Mouse (Mus musculus): ENCODE measurements at regions not wholly inside any gene's neighbourhood (a gene's known extent, or its start where the extent isn't known, plus 50 kb on each side); places are given as distances from the start of the nearest gene placed in this dataset.

- intact Hi-C loops (cut with DNase I), result no loop called here
- no peak for DNase-seq (ENCODE audit: low spot score in 2 of 2)
Measured at GRCm38 (mm10) chr15:72283846-72284245, 1550.5 kb upstream of the Gm6569 start.

DNA sequence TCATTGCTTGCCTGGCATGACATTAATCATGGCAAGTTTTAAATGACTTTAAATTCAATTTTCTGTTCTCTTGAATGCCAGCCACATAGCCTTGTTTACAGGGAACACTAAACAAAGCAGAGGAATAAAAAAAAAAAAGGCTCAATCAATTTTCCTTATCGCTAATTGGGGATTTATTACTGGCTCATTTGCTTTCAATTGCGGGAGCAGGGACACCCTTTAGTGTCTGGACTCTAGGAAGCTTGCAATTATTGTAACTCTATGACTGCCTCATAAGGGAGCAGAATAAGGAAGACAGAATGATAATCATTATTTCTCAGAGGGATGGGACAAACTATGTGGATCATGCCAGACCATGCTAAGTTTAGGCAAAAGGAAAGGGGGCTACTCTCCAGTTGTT is 1537.7 kb upstream of the Gm6569 start:
- intact Hi-C loops (cut with DNase I), result no loop called here
- DNase-seq (ENCODE audit: low spot score in 2 of 2), result no peak

DNA sequence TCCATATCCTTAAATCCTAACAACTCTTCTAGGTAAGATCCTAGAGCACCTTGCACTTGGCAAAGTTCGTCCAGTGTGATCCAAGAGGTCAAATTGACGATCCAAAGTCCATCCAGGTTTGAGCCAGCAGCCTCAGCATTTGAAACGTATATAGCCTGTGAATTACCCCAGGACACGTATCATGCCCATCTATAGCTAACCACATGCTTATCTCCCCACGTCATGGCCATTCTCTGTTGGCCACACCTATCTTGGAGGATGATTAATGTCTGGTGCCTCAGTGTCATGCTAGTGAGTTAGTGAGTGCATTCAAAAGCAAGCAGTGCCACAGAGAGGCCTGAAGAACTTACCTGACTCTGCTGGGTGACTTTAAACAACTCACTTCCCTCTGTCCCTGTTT is 1521.9 kb upstream of the Gm6569 start:
- intact Hi-C loops (cut with DNase I), result no loop called here
- DNase-seq (ENCODE audit: low spot score in 2 of 2), result no peak

- DNase-seq (ENCODE audit: low spot score in 2 of 2), result no peak
- intact Hi-C loops (cut with DNase I), result no loop called here
Measured at GRCm38 (mm10) chr15:72321528-72321927, 1512.8 kb upstream of the Gm6569 start.

- no peak for DNase-seq (ENCODE audit: low spot score in 2 of 2)
- intact Hi-C loops (cut with DNase I), result no loop called here
Measured at GRCm38 (mm10) chr15:72322127-72322526, 1512.2 kb upstream of the Gm6569 start.

DNA sequence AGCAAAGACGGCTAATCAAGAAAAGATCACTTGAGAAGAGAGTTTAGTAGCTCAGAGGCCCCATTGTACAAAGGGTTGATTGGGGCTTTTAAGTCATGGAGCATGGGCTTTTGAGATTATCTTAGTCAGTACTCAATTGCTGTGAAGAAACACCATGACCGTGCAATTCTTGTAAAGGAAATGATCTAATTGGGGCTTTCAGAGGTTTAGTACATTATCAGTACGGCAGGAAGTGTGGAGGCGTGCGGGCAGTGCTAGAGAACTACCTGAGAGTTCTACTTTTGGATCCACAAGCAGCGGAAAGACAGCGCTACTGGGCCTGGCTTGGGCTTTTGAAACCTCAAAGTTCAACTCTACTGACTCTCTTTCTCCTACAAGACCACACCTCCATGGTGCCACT is 1511.2 kb upstream of the Gm6569 start:
- intact Hi-C loops (cut with DNase I), result no loop called here
- no peak for DNase-seq (ENCODE audit: low spot score in 2 of 2)

DNA sequence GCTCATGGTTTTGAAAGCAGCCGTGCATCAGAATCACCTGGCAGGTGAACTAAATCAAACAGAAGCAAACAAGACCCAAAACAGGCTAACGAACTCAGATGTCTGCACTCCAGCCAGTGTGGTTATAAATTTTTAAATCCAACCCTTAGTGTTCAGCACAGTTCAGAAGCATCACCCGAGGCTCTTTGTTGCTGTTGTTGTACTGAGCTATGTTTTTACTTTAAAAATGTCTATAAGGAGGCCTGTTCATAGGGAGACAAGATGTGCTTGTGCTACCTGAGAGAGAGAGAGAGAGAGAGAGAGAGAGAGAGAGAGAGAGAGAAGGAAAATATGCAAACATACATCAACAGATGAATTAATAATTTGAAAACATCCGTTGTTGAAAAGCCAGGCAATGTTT is 1503.1 kb upstream of the Gm6569 start:
- DNase-seq (ENCODE audit: low spot score in 2 of 2), result no peak

GRCm38 (mm10) chr15:72334497-72334896 is 1499.9 kb upstream of the Gm6569 start:
- intact Hi-C loops (cut with DNase I), result no loop called here

More for the DNA sequence above, 1503.1 kb upstream of the Gm6569 start:
- intact Hi-C loops (cut with DNase I), result no loop called here

DNA sequence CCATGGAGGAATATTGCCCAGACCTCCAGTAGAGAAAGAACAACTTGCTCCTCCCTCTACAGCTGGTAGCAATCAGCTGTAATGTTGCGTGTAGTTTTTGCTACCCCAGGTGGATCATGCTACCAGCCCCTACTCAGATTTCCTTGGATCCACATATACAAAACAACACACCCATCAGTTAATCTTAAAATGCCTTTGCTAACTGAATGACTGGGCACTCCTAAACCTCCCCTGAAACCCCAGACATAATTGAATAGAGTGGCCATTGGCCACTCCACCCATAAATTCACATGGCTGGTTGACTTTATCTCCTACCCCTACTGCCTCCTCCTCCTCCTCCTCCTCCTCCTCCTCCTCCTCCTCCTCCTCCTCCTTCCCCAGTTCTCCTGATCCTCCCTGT is 1494.7 kb upstream of the Gm6569 start:
- no peak for DNase-seq (ENCODE audit: low spot score in 2 of 2)
- intact Hi-C loops (cut with DNase I), result no loop called here

More at GRCm38 (mm10) chr15:72334497-72334896, 1499.9 kb upstream of the Gm6569 start:
- no peak for DNase-seq (ENCODE audit: low spot score in 2 of 2)

DNA sequence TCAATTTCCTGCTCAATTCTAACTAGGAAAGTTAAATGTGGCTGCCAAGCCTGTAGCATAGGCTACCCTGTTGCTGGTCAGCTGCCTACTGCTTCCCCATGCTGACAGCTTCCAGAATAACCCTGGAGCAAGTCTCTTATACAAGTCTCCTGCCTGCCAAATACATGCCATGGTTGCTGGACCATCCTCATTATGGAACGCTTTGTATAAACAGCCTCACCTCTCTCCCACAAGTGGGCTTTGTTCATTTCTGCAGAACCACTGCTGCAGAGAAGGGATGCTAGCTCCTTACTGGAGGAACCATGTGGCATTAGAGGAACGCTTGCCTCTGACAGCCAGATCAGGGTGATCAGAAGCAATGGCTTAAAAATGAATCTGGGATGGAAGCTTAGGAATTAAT is 1492.4 kb upstream of the Gm6569 start:
- intact Hi-C loops (cut with DNase I), result no loop called here
- no peak for DNase-seq (ENCODE audit: low spot score in 2 of 2)

DNA sequence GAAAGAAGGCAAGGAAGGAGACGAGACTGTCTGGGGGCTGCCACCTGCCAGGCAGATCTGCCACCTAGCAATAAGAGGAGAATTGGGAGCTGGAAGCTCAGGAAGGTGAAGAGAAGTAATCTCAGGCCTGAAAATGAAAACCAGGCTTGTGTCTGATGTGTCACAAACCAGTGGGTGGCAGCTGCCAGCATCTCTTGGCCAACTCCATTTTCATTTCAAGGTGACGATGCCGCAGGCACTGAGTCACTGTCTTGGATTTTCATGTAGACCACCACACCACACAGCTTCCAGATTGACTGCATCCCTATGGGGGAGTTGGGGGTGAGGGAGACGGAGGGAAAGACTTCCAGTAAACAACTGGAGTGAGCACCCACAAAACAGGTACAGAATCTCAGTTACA is 1491.9 kb upstream of the Gm6569 start:
- DNase-seq (ENCODE audit: low spot score in 2 of 2), result peak; percentile 19 to 20

DNA sequence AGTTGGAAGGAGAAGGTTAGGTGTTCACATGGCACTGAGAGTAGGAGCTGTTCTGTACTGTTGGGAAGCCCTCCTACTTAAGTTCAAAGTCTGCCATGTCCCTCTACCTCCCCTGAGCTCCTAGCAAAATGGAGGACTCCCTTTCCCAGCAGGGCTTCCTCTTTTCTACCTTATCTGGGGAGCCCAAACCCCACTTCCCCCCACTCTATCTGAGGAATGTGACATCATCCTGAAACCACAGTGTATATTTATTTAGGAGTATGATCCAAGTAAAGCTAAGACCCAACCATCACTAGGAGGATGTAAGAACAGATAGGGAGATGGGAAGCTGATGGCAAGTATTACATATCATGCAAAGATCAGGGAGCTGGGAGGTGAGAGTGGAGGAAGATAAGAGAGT is 1490.6 kb upstream of the Gm6569 start:
- intact Hi-C loops (cut with DNase I), result no loop called here

More for the DNA sequence above, 1491.9 kb upstream of the Gm6569 start:
- intact Hi-C loops (cut with DNase I), result no loop called here

GRCm38 (mm10) chr15:72353371-72353770 is 1481.0 kb upstream of the Gm6569 start:
- no peak for DNase-seq (ENCODE audit: low spot score in 2 of 2)
- intact Hi-C loops (cut with DNase I), result no loop called here

More for the DNA sequence above, 1490.6 kb upstream of the Gm6569 start:
- DNase-seq (ENCODE audit: low spot score in 2 of 2), result no peak

DNA sequence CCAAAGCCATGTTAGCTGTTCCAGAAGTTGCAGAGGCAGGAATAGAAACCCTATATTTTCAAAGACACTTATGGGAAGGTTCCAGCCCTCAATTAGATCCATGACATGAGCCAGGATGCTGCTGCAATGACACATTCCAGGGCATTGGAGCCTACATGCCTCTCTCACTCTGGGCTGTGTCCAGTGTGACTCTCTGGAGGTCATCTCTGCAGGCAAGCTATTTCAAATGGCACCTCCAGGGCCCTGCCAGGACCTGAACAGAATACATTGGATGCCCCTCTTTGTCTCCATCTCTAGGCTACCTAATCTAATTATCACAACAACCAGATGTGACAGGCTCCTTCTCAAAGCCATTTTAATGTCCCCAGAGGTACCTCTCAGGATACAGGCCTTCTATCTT is 1478.7 kb upstream of the Gm6569 start:
- intact Hi-C loops (cut with DNase I), result no loop called here
- no peak for DNase-seq (ENCODE audit: low spot score in 2 of 2)

GRCm38 (mm10) chr15:72359636-72360035 is 1474.7 kb upstream of the Gm6569 start:
- DNase-seq (ENCODE audit: low spot score in 2 of 2), result peak in 1 of 2 experiments; percentile 17
- intact Hi-C loops (cut with DNase I), result no loop called here

DNA sequence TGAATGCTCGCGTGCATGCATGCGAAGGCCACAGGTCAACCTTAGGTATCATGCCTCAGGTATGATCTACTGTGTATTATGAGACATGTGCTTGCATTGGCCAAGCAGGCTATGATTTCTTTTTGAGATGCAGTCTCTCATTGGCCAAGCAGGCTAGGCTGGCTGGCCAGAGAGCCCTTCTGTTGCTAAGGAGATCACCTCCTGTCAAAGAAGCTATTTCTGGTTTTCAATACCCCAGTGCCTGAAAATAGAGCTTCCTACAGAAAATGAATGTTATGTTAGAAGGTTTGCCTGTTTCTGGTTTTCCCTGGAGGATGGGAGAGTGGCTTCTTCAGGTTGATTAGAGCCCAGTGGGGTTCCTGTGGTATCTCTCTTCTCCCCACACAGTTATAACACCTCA is 1474.3 kb upstream of the Gm6569 start:
- peak; percentile 50 to 73 for DNase-seq (ENCODE audit: low spot score in 2 of 2)
- intact Hi-C loops (cut with DNase I), result no loop called here

- peak; percentile 32 to 34 for DNase-seq (ENCODE audit: low spot score in 2 of 2)
- intact Hi-C loops (cut with DNase I), result no loop called here
Measured at GRCm38 (mm10) chr15:72360463-72361030, 1473.8 kb upstream of the Gm6569 start.

GRCm38 (mm10) chr15:72373041-72373440 is 1461.3 kb upstream of the Gm6569 start:
- DNase-seq (ENCODE audit: low spot score in 2 of 2), result no peak
- intact Hi-C loops (cut with DNase I), result no loop called here

GRCm38 (mm10) chr15:72377201-72377600 is 1457.2 kb upstream of the Gm6569 start:
- DNase-seq (ENCODE audit: low spot score in 2 of 2), result peak; percentile 18 to 62
- intact Hi-C loops (cut with DNase I), result no loop called here

DNA sequence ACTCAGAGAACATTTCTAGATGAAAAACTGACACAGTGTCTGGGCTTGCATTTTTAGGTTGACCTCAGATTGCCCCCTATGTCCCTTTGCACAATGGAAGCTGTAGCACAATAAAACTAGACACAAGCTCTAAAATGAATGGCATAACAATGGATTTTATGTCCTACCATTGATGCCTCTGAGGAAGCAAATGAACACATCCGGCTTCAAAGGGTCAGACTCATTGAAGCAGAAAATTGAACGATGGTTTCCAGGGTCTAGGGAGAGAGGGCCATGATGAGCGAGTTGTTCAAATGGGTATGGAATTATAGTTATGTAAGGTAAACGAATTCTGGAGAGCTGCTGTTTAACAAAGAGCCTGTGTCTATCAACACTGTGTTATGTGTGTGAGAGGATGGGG is 1455.1 kb upstream of the Gm6569 start:
- no peak for DNase-seq (ENCODE audit: low spot score in 2 of 2)
- intact Hi-C loops (cut with DNase I), result no loop called here

- no peak for DNase-seq (ENCODE audit: low spot score in 2 of 2)
- intact Hi-C loops (cut with DNase I), result no loop called here
Measured at GRCm38 (mm10) chr15:72381164-72381563, 1453.2 kb upstream of the Gm6569 start.

DNA sequence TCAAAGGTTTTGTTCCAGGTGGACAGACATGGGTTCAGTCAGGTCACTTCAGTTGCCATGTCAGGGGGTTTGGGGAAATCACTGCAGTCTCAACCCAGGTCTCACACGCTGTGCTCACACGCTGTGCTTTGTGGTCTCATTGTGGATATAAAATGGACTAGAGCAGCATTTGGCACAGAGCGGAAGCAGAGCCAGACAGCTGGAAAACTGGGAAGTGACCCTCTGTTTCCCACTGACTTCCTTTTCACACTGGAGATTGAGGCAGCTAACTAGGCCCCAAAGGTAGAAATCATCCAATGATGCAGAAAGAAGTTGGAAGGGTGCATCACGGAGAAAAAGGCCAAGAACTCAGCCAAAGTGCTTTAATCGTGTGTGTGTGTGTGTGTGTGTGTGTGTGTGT is 1452.6 kb upstream of the Gm6569 start:
- DNase-seq (ENCODE audit: low spot score in 2 of 2), result no peak
- intact Hi-C loops (cut with DNase I), result no loop called here

All from left cerebral cortex, postnatal 14 days (tissue).